9 mouse cellular contexts compared by ENCODE assay signal in genomic region chr2:31024618-31025370, GRCm38 (mm10). TPM values are rescaled to one million over a fixed set of nuclear protein-coding genes. Genes with fewer than 3 reads are reported as not detected.
A peak's percentile ranks its signal among the peaks of the same experiment; 100 is the strongest.
DNase-seq lines count a peak whose midpoint lies in the region; ATAC-seq and TF ChIP-seq lines count a peak whose summit lies in the region.
"Had no signal": no experiment of that assay in that cellular context is flagged by ENCODE, and none has a peak within 500 bp of the region (broad histone marks: within the 10 kb centered on the region; RNA-seq: fewer than 3 reads in every experiment).

No protein-coding gene starts in this region.

- intact Hi-C loops in left cerebral cortex, postnatal 10 days (cut with DNase I) = loop anchor here (10.0 kb wide), 1 partner anchor 120 kb away; the partner anchor contains the start of gene Fnbp1

- peak; percentile 82 for TF ChIP-seq CTCF in kidney, adult 2 months (conservative IDR thresholded peaks at IDR 0.05; ENCODE audit: insufficient read depth, insufficient read length, low read depth, low read length)
- peak; percentile 98 for TF ChIP-seq CTCF in bone marrow macrophage, adult 2 months (IDR thresholded peaks at IDR 0.05; ENCODE audit: low read depth, low read length)

- 34% methylated on average over 5 of the region's 5 CpGs for WGBS in kidney, adult 2 months
- 29% methylated on average over 5 of the region's 5 CpGs for WGBS in kidney, embryonic 14.5 days

- no peak overlapping the region for H3K4me2 ChIP-seq in kidney, embryonic 14.5 days (replicated peaks; ENCODE audit: low read depth, low read length)
- H3K4me2 ChIP-seq: embryonic facial prominence, embryonic 12.5 days had no signal

- ATAC-seq in kidney, embryonic 14.5 days (ENCODE audit: low FRiP score, low TSS enrichment) = no peak
- ATAC-seq in erythroblast, adult 5-6 weeks (replicated peaks; ENCODE audit: low FRiP score, poor library complexity, severe bottlenecking) = peak; percentile 65
- peak; percentile 68; the same call in 1 of the 2 replicates for ATAC-seq in megakaryocyte-erythroid progenitor cell, adult 5-6 weeks (replicated peaks; ENCODE audit: low FRiP score, low TSS enrichment, poor library complexity, severe bottlenecking)

- TF ChIP-seq POLR2A in kidney, adult 2 months (IDR thresholded peaks at IDR 0.05; ENCODE audit: low read depth, low read length) = no peak
- no peak for TF ChIP-seq POLR2A in bone marrow macrophage, adult 2 months (IDR thresholded peaks at IDR 0.05; ENCODE audit: borderline replicate concordance, low read depth, low read length)

- H3K27me3 ChIP-seq in kidney, adult 2 months (replicated peaks; ENCODE audit: control insufficient read depth, insufficient read depth, low read length) = no peaks in the 10 kb centered on the region
- no peaks in the 10 kb centered on the region for H3K27me3 ChIP-seq in kidney, embryonic 14.5 days (ENCODE audit: control insufficient read depth, insufficient read depth, low read length)
- H3K27me3 ChIP-seq: embryonic facial prominence, embryonic 12.5 days had no signal

- H3K4me3 ChIP-seq in kidney, adult 2 months (ENCODE audit: insufficient read depth, low read depth, low read length) = no peak overlapping the region
- H3K4me3 ChIP-seq in kidney, embryonic 14.5 days (ENCODE audit: low read length) = no peak overlapping the region
- H3K4me3 ChIP-seq in bone marrow macrophage, adult 2 months (ENCODE audit: insufficient read depth, low read length) = no peak overlapping the region
- H3K4me3 ChIP-seq: embryonic facial prominence, embryonic 12.5 days had no signal

- no peaks in the 10 kb centered on the region for H3K9me3 ChIP-seq in kidney, embryonic 14.5 days (ENCODE audit: control insufficient read depth, low read length)
- H3K9me3 ChIP-seq: embryonic facial prominence, embryonic 12.5 days had no signal

- no peaks in the 10 kb centered on the region; the same call in 1 of the 2 replicates for H3K36me3 ChIP-seq in kidney, adult 2 months (ENCODE audit: control insufficient read depth, insufficient read depth, low read length)
- peaks cover 14% of the 10 kb centered on the region for H3K36me3 ChIP-seq in kidney, embryonic 14.5 days (ENCODE audit: control insufficient read depth, insufficient read depth, low read length)

- no peak overlapping the region for H3K9ac ChIP-seq in kidney, embryonic 14.5 days (ENCODE audit: low read depth, low read length)
- H3K9ac ChIP-seq: embryonic facial prominence, embryonic 12.5 days had no signal

- DNase-seq in kidney, adult 2 months = peak; percentile 70
- peak; percentile 35 for DNase-seq in hindlimb bud, embryonic 11.5 days (ENCODE audit: extremely low spot score, low read depth, low spot score)
- DNase-seq in left cerebral cortex, postnatal 10 days (ENCODE audit: extremely low spot score in 1 of 2, low spot score in 2 of 2) = peak; percentile 45 to 65
- DNase-seq in spleen, adult 12 weeks (ENCODE audit: low spot score) = peak; percentile 42

- peak overlapping the region; percentile 15 for H3K27ac ChIP-seq in kidney, adult 2 months (ENCODE audit: insufficient read depth, low read depth, low read length)
- H3K27ac ChIP-seq in kidney, embryonic 14.5 days (ENCODE audit: low read depth, low read length) = no peak overlapping the region
- peak overlapping the region; percentile 65 for H3K27ac ChIP-seq in bone marrow macrophage, adult 2 months (ENCODE audit: insufficient read depth, low read depth, low read length)
- H3K27ac ChIP-seq: embryonic facial prominence, embryonic 12.5 days had no signal

- peaks cover 12% of the 10 kb centered on the region; the same call in 1 of the 2 replicates for H3K4me1 ChIP-seq in kidney, adult 2 months (ENCODE audit: control insufficient read depth, insufficient read depth, low read length)
- peaks cover 5% of the 10 kb centered on the region; the same call in 1 of the 2 replicates for H3K4me1 ChIP-seq in kidney, embryonic 14.5 days (ENCODE audit: control insufficient read depth, insufficient read depth, low read length)
- H3K4me1 ChIP-seq in bone marrow macrophage, adult 2 months (ENCODE audit: control insufficient read depth, insufficient read depth, low read length) = peaks cover 33% of the 10 kb centered on the region
- H3K4me1 ChIP-seq: embryonic facial prominence, embryonic 12.5 days had no signal

RNA-seq across cellular contexts. Expression of gene Usp20, which starts 42.7 kb away (rescaled TPM):
- 40.0 and 43.9 TPM in 2 replicates for polyA plus RNA-seq in kidney, adult 2 months (2012; rRNA removed)
- 8.7 and 12.5 TPM in 2 replicates for polyA plus RNA-seq in kidney, embryonic 14.5 days (2014; fragmentation: Nextera tagmentation; extraction: Ambion mirVana)
- polyA plus RNA-seq in bone marrow macrophage, adult 2 months (2012; ENCODE audit: insufficient read depth, insufficient read length, missing spikeins) = 7.1 and 9.7 TPM in 2 replicates
- total RNA-seq in erythroblast, adult 5-6 weeks (2015; ENCODE audit: low replicate concordance) = 0.19 and 0.42 TPM in 2 replicates
- 0.60 and 0.84 TPM in 2 replicates for total RNA-seq in erythroblast, adult 5-6 weeks (2017; ENCODE audit: low replicate concordance)
- total RNA-seq in left cerebral cortex, postnatal 10 days (2021) = 10 to 100 TPM; 57.6 to 65.9 TPM
- 11.0 and 16.9 TPM in 2 replicates for total RNA-seq in megakaryocyte-erythroid progenitor cell, adult 5-6 weeks (2014; fragmentation: Nextera tagmentation)
- total RNA-seq in megakaryocyte-erythroid progenitor cell, adult 5-6 weeks (2017) = 3.2 and 14.1 TPM in 2 replicates

RNA-seq across cellular contexts. Expression of gene BC005624, which starts 42.8 kb away (rescaled TPM):
- 21.6 and 27.3 TPM in 2 replicates for polyA plus RNA-seq in kidney, adult 2 months (2012; rRNA removed)
- polyA plus RNA-seq in kidney, embryonic 14.5 days (2014; fragmentation: Nextera tagmentation; extraction: Ambion mirVana) = 48.7 and 52.7 TPM in 2 replicates
- 90.8 and 96.9 TPM in 2 replicates for polyA plus RNA-seq in bone marrow macrophage, adult 2 months (2012; ENCODE audit: insufficient read depth, insufficient read length, missing spikeins)
- total RNA-seq in erythroblast, adult 5-6 weeks (2015; ENCODE audit: low replicate concordance) = 13.6 and 14.2 TPM in 2 replicates
- total RNA-seq in erythroblast, adult 5-6 weeks (2017; ENCODE audit: low replicate concordance) = 14.8 and 30.1 TPM in 2 replicates
- total RNA-seq in left cerebral cortex, postnatal 10 days (2021) = 10 to 100 TPM; 50.7 to 53.3 TPM
- 37.7 and 46.7 TPM in 2 replicates for total RNA-seq in megakaryocyte-erythroid progenitor cell, adult 5-6 weeks (2014; fragmentation: Nextera tagmentation)
- total RNA-seq in megakaryocyte-erythroid progenitor cell, adult 5-6 weeks (2017) = 70.5 and 93.3 TPM in 2 replicates

RNA-seq across cellular contexts. Expression of gene Tor1a, which starts 57.1 kb away (rescaled TPM):
- 40.8 and 45.0 TPM in 2 replicates for polyA plus RNA-seq in kidney, adult 2 months (2012; rRNA removed)
- polyA plus RNA-seq in kidney, embryonic 14.5 days (2014; fragmentation: Nextera tagmentation; extraction: Ambion mirVana) = 71.8 and 80.6 TPM in 2 replicates
- 45.2 and 53.7 TPM in 2 replicates for polyA plus RNA-seq in bone marrow macrophage, adult 2 months (2012; ENCODE audit: insufficient read depth, insufficient read length, missing spikeins)
- total RNA-seq in erythroblast, adult 5-6 weeks (2015; ENCODE audit: low replicate concordance) = 13.6 and 14.4 TPM in 2 replicates
- 15.8 and 45.9 TPM in 2 replicates for total RNA-seq in erythroblast, adult 5-6 weeks (2017; ENCODE audit: low replicate concordance)
- total RNA-seq in left cerebral cortex, postnatal 10 days (2021) = 10 to 100 TPM; 44.5 to 44.7 TPM
- total RNA-seq in megakaryocyte-erythroid progenitor cell, adult 5-6 weeks (2014; fragmentation: Nextera tagmentation) = 22.3 and 28.1 TPM in 2 replicates
- total RNA-seq in megakaryocyte-erythroid progenitor cell, adult 5-6 weeks (2017) = 28.3 and 46.0 TPM in 2 replicates
